Comparison of ENCODE assay signal across 9 mouse cellular contexts in the genomic region with DNA sequence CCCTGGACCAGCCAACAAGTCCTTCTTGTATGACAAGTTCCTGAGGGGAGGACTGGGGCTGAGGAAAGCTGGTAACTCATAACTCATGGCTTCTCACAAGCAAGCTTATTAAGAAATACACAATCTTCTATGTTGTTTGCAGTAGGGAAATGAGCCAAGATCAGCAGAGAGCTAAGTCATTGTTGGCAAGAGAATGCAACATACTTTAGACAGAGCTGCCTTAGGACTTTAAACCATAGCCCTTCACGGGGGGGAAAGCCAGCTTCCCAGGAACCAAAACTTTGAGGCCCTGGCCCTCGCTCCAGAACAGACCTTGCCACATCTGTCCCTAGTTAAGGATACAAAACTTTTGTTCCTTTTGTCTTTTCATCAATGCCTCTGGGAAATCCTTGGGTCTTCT. TPM values are rescaled to one million over a fixed set of nuclear protein-coding genes. Genes with fewer than 3 reads are reported as not detected.
A peak's percentile ranks its signal among the peaks of the same experiment; 100 is the strongest.
DNase-seq lines count a peak whose midpoint lies in the region; ATAC-seq and TF ChIP-seq lines count a peak whose summit lies in the region.
"Had no signal": no experiment of that assay in that cellular context is flagged by ENCODE, and none has a peak within 500 bp of the region (broad histone marks: within the 10 kb centered on the region; RNA-seq: fewer than 3 reads in every experiment).

No protein-coding gene starts in this region.

- H3K4me2 ChIP-seq in heart, postnatal 0 days (ENCODE audit: low read depth, low read length), result no peak overlapping the region
- no peak overlapping the region for H3K4me2 ChIP-seq in limb, embryonic 14.5 days (replicated peaks; ENCODE audit: low read depth, low read length, severe bottlenecking)

- no peaks in the 10 kb centered on the region for H3K27me3 ChIP-seq in heart, postnatal 0 days (ENCODE audit: control insufficient read depth, insufficient read depth, low read length)
- no peaks in the 10 kb centered on the region for H3K27me3 ChIP-seq in limb, embryonic 14.5 days (ENCODE audit: control insufficient read depth, insufficient read depth, low read length)

- DNase-seq in urinary bladder, postnatal 14 days (ENCODE audit: low spot score), result peak; percentile 20
- DNase-seq in urinary bladder, postnatal 10 days (ENCODE audit: low spot score), result no peak
- DNase-seq in heart, postnatal 0 days (ENCODE audit: low spot score), result peak; percentile 66
- DNase-seq in limb, embryonic 14.5 days (ENCODE audit: low spot score), result peak; percentile 76
- DNase-seq in yolk sac, embryonic 10.5 days (ENCODE audit: low spot score), result no peak
- no peak for DNase-seq in layer of hippocampus, adult 9-10 months (ENCODE audit: low spot score)
- DNase-seq in spleen, postnatal 36 days (ENCODE audit: low spot score in 2 of 2), result no peak
- DNase-seq: midbrain, embryonic 14.5 days; retina, postnatal 1 day had no signal

- H3K27ac ChIP-seq in heart, postnatal 0 days (ENCODE audit: low read depth), result peak overlapping the region; percentile 58; the same call in 1 of the 2 replicates
- peak overlapping the region; percentile 53 for H3K27ac ChIP-seq in limb, embryonic 14.5 days (replicated peaks; ENCODE audit: low read depth, low read length)

- no peak for TF ChIP-seq CTCF in heart, postnatal 0 days (IDR thresholded peaks at IDR 0.05; ENCODE audit: low read depth)

- H3K9me3 ChIP-seq in heart, postnatal 0 days (replicated peaks; ENCODE audit: control insufficient read depth, low read length), result no peaks in the 10 kb centered on the region
- no peaks in the 10 kb centered on the region for H3K9me3 ChIP-seq in limb, embryonic 14.5 days (ENCODE audit: control insufficient read depth, low read length)

- no peak overlapping the region for H3K4me3 ChIP-seq in heart, postnatal 0 days (ENCODE audit: low read depth, low read length)
- no peak overlapping the region for H3K4me3 ChIP-seq in limb, embryonic 14.5 days (replicated peaks; ENCODE audit: low read length)

- TF ChIP-seq POLR2A in limb, embryonic 14.5 days (IDR thresholded peaks at IDR 0.05; ENCODE audit: borderline replicate concordance, extremely low read depth, insufficient read depth, insufficient read length), result no peak

- TF ChIP-seq EP300 in heart, postnatal 0 days (IDR thresholded peaks at IDR 0.05; ENCODE audit: low read depth), result no peak

- no peak overlapping the region for H3K9ac ChIP-seq in heart, postnatal 0 days (replicated peaks; ENCODE audit: low read depth, low read length)
- no peak overlapping the region for H3K9ac ChIP-seq in limb, embryonic 14.5 days (ENCODE audit: low read depth, low read length, severe bottlenecking)

- no peak for ATAC-seq in heart, postnatal 0 days (ENCODE audit: insufficient read depth, low read depth)
- no peak for ATAC-seq in limb, embryonic 14.5 days (ENCODE audit: low FRiP score, low read depth)

- H3K36me3 ChIP-seq in heart, postnatal 0 days (replicated peaks; ENCODE audit: control insufficient read depth, insufficient read depth, low read length), result no peaks in the 10 kb centered on the region
- H3K36me3 ChIP-seq in limb, embryonic 14.5 days (ENCODE audit: control insufficient read depth, insufficient read depth, low read length), result no peaks in the 10 kb centered on the region

- H3K4me1 ChIP-seq in heart, postnatal 0 days (ENCODE audit: control insufficient read depth, insufficient read depth), result 0 out of 2 replicates have a peak, but pooled peaks cover 6% of the 10 kb centered on the region
- H3K4me1 ChIP-seq in limb, embryonic 14.5 days (ENCODE audit: control insufficient read depth, insufficient read depth, low read length), result peaks cover 5% of the 10 kb centered on the region; the same call in 1 of the 2 replicates

- 47% methylated on average over 2 of the region's 2 CpGs for WGBS in heart, postnatal 0 days
- 36% methylated on average over 2 of the region's 2 CpGs for WGBS in limb, embryonic 14.5 days

RNA-seq across cellular contexts. Expression of a gene that starts 30.9 kb away (rescaled TPM):
- 44.7 and 69.5 TPM in 2 replicates for total RNA-seq in heart, postnatal 0 days (2014; rRNA removed; ENCODE audit: low replicate concordance)
- 42.1 and 43.7 TPM in 2 replicates for polyA plus RNA-seq in heart, postnatal 0 days (2015; fragmentation: Nextera tagmentation; extraction: Ambion mirVana)
- polyA plus RNA-seq in limb, embryonic 14.5 days (2012; rRNA removed), result 27.6 and 30.9 TPM in 2 replicates
- polyA plus RNA-seq in limb, embryonic 14.5 days (2014; fragmentation: Nextera tagmentation; extraction: Ambion mirVana), result 53.2 and 66.2 TPM in 2 replicates

RNA-seq across cellular contexts. Expression of a gene that starts 30.9 kb away (rescaled TPM):
- total RNA-seq in heart, postnatal 0 days (2014; rRNA removed; ENCODE audit: low replicate concordance), result 53.8 and 63.5 TPM in 2 replicates
- polyA plus RNA-seq in heart, postnatal 0 days (2015; fragmentation: Nextera tagmentation; extraction: Ambion mirVana), result 60.1 and 61.0 TPM in 2 replicates
- 37.8 and 38.8 TPM in 2 replicates for polyA plus RNA-seq in limb, embryonic 14.5 days (2012; rRNA removed)
- polyA plus RNA-seq in limb, embryonic 14.5 days (2014; fragmentation: Nextera tagmentation; extraction: Ambion mirVana), result 77.0 and 81.5 TPM in 2 replicates

Comparison
In these comparisons a context has a peak if more than half of its experiments do, and no peak if none do; other contexts are left out.
1. DNase-seq: peak in urinary bladder, postnatal 14 days (single experiment), heart, postnatal 0 days (single experiment) and limb, embryonic 14.5 days (single experiment); none in urinary bladder, postnatal 10 days (single experiment), yolk sac, embryonic 10.5 days (single experiment), layer of hippocampus, adult 9-10 months (single experiment) and spleen, postnatal 36 days (0 of 2).